Mouse (Mus musculus) neural tube, embryonic 11.5 days (tissue): ENCODE results near the gene Gse1. TPM values are rescaled to one million over a fixed set of nuclear protein-coding genes. Genes with fewer than 3 reads are reported as not detected.

ENCODE experiments used
- ATAC-seq: fragments of 200-750 bp; cut with Nextera tagmentation; 2 replicates; pipeline ENCODE4 v1.8.0; 2017; ENCODE audit warnings: moderate number of reproducible peaks, mild to moderate bottlenecking, moderate TSS enrichment, moderate library complexity; ENCODE audit not compliant: insufficient read depth, low FRiP score, low TSS enrichment
- DNase-seq: peaks from one replicate; pipeline ENCODE4 v3.0.0-alpha.2; 2015; ENCODE audit warnings: low spot score
- H3K27ac ChIP-seq: fragments of 300-500 bp; sonication (generic); 2 replicates; pipeline ENCODE4 v1.5.1; 2014; ENCODE audit warnings: low read depth, mild to moderate bottlenecking, low read length
- H3K27me3 ChIP-seq: fragments of 300-500 bp; sonication (generic); 2 replicates; pipeline ENCODE4 v1.6.1; 2014; ENCODE audit warnings: mild to moderate bottlenecking, low read length, mixed read lengths; ENCODE audit not compliant: control insufficient read depth, insufficient read depth
- H3K36me3 ChIP-seq: fragments of 300-500 bp; sonication (generic); 2 replicates; pipeline ENCODE4 v1.6.1; 2014; ENCODE audit warnings: mild to moderate bottlenecking, low read length, moderate library complexity, mixed read lengths; ENCODE audit not compliant: control insufficient read depth, insufficient read depth
- H3K4me1 ChIP-seq: fragments of 300-500 bp; sonication (generic); 2 replicates; pipeline ENCODE4 v1.6.1; 2014; ENCODE audit warnings: low read length, mixed read lengths; ENCODE audit not compliant: control insufficient read depth, insufficient read depth
- H3K4me2 ChIP-seq: fragments of 300-500 bp; sonication (generic); 2 replicates; pipeline ENCODE4 v1.6.1; 2014; ENCODE audit warnings: low read depth, mild to moderate bottlenecking, moderate library complexity
- H3K4me3 ChIP-seq: fragments of 300-500 bp; sonication (generic); 2 replicates; pipeline ENCODE4 v1.5.1; 2014; ENCODE audit warnings: low read depth, low read length
- H3K9ac ChIP-seq: fragments of 300-500 bp; sonication (generic); 2 replicates; pipeline ENCODE4 v1.6.1; 2014; ENCODE audit warnings: mild to moderate bottlenecking, low read length
- H3K9me3 ChIP-seq: fragments of 300-500 bp; sonication (generic); 2 replicates; pipeline ENCODE4 v1.6.1; 2016; ENCODE audit warnings: low read length; ENCODE audit not compliant: control insufficient read depth
- WGBS: fragments of 180-500 bp; shearing (Covaris S2); extraction: QIAGEN DNeasy Blood & Tissue Kit; methylation state at CpG from one replicate; pipeline ENCODE4 v1.1.7; 2014; 5-methylcytosine and 5-hydroxymethylcytosine counted together
- polyA plus RNA-seq: library from polyadenylated mRNA; unstranded; fragments of >200 nt; fragmentation: Nextera tagmentation; extraction: Ambion mirVana; gene quantifications from 2 replicates; pipeline ENCODE4 v1.2.1, GENCODE M21; 2014

The Gse1 gene
- polyA plus RNA-seq, 1 experiment from 2014 or later = 33.5 TPM

- H3K27ac ChIP-seq = no peak overlapping the region
- 88% methylated on average over 6 of the region's 9 CpGs for WGBS
- H3K27me3 ChIP-seq = no peaks in the 10 kb centered on the region
- no peaks in the 10 kb centered on the region for H3K9me3 ChIP-seq
- no peak for ATAC-seq
- no peak overlapping the region for H3K4me3 ChIP-seq
- DNase-seq = peak; percentile 17
- H3K4me2 ChIP-seq = no peak overlapping the region
- peaks cover 31% of the 10 kb centered on the region for H3K4me1 ChIP-seq
- H3K36me3 ChIP-seq = no peaks in the 10 kb centered on the region
- no peak overlapping the region for H3K9ac ChIP-seq
These were observed 235.8 kb downstream of the Gse1 start for GRCm38 (mm10) chr8:120463918-120464584.

- H3K27me3 ChIP-seq = no peaks in the 10 kb centered on the region
- DNase-seq (no peak), ATAC-seq (no peak)
- peaks cover 31% of the 10 kb centered on the region for H3K4me1 ChIP-seq
- no peak overlapping the region for H3K4me3 ChIP-seq
- WGBS = 68% methylated on average over 4 of the region's 4 CpGs
- no peak overlapping the region for H3K4me2 ChIP-seq
- no peaks in the 10 kb centered on the region for H3K9me3 ChIP-seq
- no peaks in the 10 kb centered on the region for H3K36me3 ChIP-seq
- H3K27ac ChIP-seq = no peak overlapping the region
- H3K9ac ChIP-seq = no peak overlapping the region
These were observed 236.3 kb downstream of the Gse1 start for GRCm38 (mm10) chr8:120464585-120464937.

GRCm38 (mm10) chr8:120465710-120466109, 237.5 kb downstream of the Gse1 start:
- H3K27me3 ChIP-seq = no peaks in the 10 kb centered on the region

GRCm38 (mm10) chr8:120466266-120466665, 238.0 kb downstream of the Gse1 start:
- WGBS = 49% methylated on average over 10 of the region's 10 CpGs
- DNase-seq = no peak
- ATAC-seq = no peak
- H3K9ac ChIP-seq = no peak overlapping the region
- peaks cover 24% of the 10 kb centered on the region for H3K4me1 ChIP-seq
- H3K36me3 ChIP-seq = no peaks in the 10 kb centered on the region
- H3K4me2 ChIP-seq = no peak overlapping the region
- no peak overlapping the region for H3K27ac ChIP-seq
- no peak overlapping the region for H3K4me3 ChIP-seq
- H3K27me3 ChIP-seq = no peaks in the 10 kb centered on the region
- H3K9me3 ChIP-seq = no peaks in the 10 kb centered on the region

More at GRCm38 (mm10) chr8:120465710-120466109, 237.5 kb downstream of the Gse1 start:
- no peak overlapping the region for H3K4me2 ChIP-seq
- no peaks in the 10 kb centered on the region for H3K36me3 ChIP-seq
- WGBS = 28% methylated on average over 8 of the region's 8 CpGs
- no peak overlapping the region for H3K9ac ChIP-seq
- ATAC-seq (no peak), DNase-seq (peak; percentile 42)
- H3K27ac ChIP-seq = no peak overlapping the region
- H3K4me1 ChIP-seq = peaks cover 22% of the 10 kb centered on the region
- H3K4me3 ChIP-seq = no peak overlapping the region
- no peaks in the 10 kb centered on the region for H3K9me3 ChIP-seq

GRCm38 (mm10) chr8:120467598-120467997, 239.3 kb downstream of the Gse1 start:
- H3K4me1 ChIP-seq = peaks cover 24% of the 10 kb centered on the region
- DNase-seq (no peak), ATAC-seq (no peak)
- H3K4me2 ChIP-seq = no peak overlapping the region
- H3K4me3 ChIP-seq = no peak overlapping the region
- 92% methylated on average over 7 of the region's 7 CpGs for WGBS
- no peak overlapping the region for H3K27ac ChIP-seq
- no peaks in the 10 kb centered on the region for H3K36me3 ChIP-seq
- no peaks in the 10 kb centered on the region for H3K27me3 ChIP-seq
- no peaks in the 10 kb centered on the region for H3K9me3 ChIP-seq
- no peak overlapping the region for H3K9ac ChIP-seq

GRCm38 (mm10) chr8:120470170-120470569, 241.9 kb downstream of the Gse1 start:
- ATAC-seq = no peak
- no peak overlapping the region for H3K4me3 ChIP-seq
- no peaks in the 10 kb centered on the region for H3K36me3 ChIP-seq
- no peaks in the 10 kb centered on the region for H3K9me3 ChIP-seq
- H3K27ac ChIP-seq = no peak overlapping the region
- no peak overlapping the region for H3K9ac ChIP-seq
- no peaks in the 10 kb centered on the region for H3K27me3 ChIP-seq
- H3K4me2 ChIP-seq = no peak overlapping the region
- H3K4me1 ChIP-seq = peaks cover 25% of the 10 kb centered on the region
- DNase-seq = no peak
- 93% methylated on average over 12 of the region's 12 CpGs for WGBS

- peak; percentile 65 for DNase-seq
- H3K9ac ChIP-seq = no peak overlapping the region
- no peak for ATAC-seq
- peak overlapping the region; percentile 34; the same call in 1 of the 2 replicates for H3K27ac ChIP-seq
- 8% methylated on average over 7 of the region's 7 CpGs for WGBS
- no peak overlapping the region for H3K4me3 ChIP-seq
- no peaks in the 10 kb centered on the region for H3K36me3 ChIP-seq
- H3K4me2 ChIP-seq = no peak overlapping the region
- no peaks in the 10 kb centered on the region for H3K9me3 ChIP-seq
- no peaks in the 10 kb centered on the region for H3K27me3 ChIP-seq
- peaks cover 25% of the 10 kb centered on the region for H3K4me1 ChIP-seq
These were observed 242.9 kb downstream of the Gse1 start for GRCm38 (mm10) chr8:120471166-120471565.

GRCm38 (mm10) chr8:120471752-120472151, 243.5 kb downstream of the Gse1 start:
- no peaks in the 10 kb centered on the region for H3K36me3 ChIP-seq
- no peaks in the 10 kb centered on the region for H3K9me3 ChIP-seq
- no peaks in the 10 kb centered on the region for H3K27me3 ChIP-seq
- WGBS = 71% methylated on average over 2 of the region's 2 CpGs
- peak overlapping the region; percentile 34 for H3K27ac ChIP-seq
- no peak overlapping the region for H3K9ac ChIP-seq
- H3K4me1 ChIP-seq = peaks cover 28% of the 10 kb centered on the region
- ATAC-seq = no peak
- H3K4me2 ChIP-seq = no peak overlapping the region
- H3K4me3 ChIP-seq = no peak overlapping the region
- DNase-seq = no peak

- H3K4me1 ChIP-seq = peaks cover 33% of the 10 kb centered on the region
These were observed 244.0 kb downstream of the Gse1 start for GRCm38 (mm10) chr8:120472230-120472629.

More at GRCm38 (mm10) chr8:120472230-120472629, 244.0 kb downstream of the Gse1 start:
- Histone ChIP-seq H3K4me3 (no peak overlapping the region), H3K9me3 (no peaks in the 10 kb centered on the region), H3K9ac (no peak overlapping the region), H3K36me3 (no peaks in the 10 kb centered on the region), H3K27ac (peak overlapping the region; percentile 34), H3K27me3 (no peaks in the 10 kb centered on the region), H3K4me2 (no peak overlapping the region)
- DNase-seq (peak; percentile 40), ATAC-seq (no peak)
- WGBS = 47% methylated on average over 16 of the region's 16 CpGs
